Mouse (Mus musculus) layer of hippocampus, postnatal 36 days (tissue): ENCODE measurements at regions not wholly inside any gene's neighbourhood (a gene's known extent, or its start where the extent isn't known, plus 50 kb on each side); places are given as distances from the start of the nearest gene placed in this dataset.

Experiments used
- DNase-seq, 2 experiments: peaks; one replicate each; pipeline ENCODE4 v3.0.0; 2022

DNA sequence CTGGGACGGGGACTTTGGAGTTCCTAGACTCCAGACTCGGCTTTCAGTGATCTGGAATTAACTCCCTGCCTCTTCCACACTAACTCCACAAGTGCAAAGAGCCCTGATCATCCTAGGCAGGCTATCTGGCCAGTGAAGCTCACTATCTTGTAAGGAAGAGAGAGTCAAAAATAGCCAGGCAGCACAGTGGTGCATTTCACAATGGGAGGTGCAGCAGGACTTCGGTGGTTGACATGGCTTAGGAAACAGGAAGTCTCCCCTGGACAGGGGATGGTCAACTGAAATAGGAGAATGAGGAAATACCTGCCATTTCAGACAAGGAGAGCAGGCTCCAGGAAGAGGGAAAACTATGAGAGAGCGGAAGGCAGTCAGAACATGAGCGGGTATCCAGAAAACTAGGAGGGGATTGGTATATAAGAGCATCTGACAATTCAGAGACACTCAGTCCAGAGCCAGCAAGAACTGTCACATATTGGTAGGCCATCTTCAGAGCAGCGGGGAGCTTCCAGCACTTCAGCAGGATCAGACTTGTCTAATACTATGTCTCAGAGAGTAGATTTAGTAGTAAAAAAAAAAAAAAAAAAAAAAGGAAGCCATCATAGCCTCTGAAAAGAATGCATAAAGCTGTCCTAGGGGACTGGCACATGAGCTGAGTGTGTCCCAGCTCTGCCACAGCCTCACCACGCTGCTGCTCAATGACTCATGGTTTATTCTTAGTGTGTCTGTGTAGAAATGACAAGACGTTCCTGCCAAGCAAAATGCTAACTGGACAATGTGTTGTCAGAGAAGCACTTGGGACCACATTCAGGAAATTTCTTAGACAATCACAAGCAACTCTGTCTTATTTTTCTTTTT lies 184.5 kb upstream of the Cpeb2 start:
- no peak for DNase-seq

DNA sequence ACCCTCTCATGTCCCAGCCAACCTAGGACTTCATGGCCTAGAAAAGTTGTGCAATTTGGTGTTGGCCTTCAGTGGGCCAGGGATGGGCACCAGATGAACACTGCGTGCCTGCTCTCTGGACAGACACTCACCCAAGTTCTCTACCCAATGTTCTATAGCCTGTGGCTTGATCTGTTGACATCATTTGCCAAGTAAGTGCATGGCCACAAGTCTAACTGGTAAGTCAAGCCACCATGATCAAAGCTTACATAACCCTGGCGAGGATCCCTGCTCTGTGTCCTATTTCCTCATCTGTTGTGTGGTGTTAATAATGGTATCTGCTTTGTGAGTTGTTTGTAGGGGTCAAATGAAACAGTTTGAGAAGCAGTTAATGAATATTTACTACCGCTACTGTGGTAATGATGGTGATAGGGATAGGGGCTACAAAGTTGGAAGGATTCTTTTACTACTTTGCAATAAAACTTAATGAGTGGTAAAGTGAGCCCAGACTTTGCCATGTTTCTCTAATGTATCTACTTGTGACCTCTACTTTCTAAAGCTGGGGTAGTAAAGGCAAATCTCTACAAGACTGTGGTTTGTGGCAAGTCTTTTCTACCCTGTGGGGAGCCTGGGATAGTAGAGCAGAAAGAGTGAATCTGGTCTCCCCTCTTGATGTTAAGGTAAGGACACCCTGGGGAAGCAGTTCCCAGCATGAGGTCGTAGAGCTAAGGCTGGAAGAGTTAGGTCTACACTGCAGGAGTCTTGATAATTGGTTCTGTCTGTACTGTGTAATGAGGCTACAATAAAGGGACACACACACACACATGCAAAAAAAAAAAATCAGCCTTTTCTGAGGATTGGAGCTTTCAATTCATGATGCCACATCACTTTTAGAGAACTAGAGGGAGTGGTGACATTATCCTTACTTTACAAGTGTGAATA lies 183.3 kb upstream of the Cpeb2 start:
- no peak for DNase-seq

DNA sequence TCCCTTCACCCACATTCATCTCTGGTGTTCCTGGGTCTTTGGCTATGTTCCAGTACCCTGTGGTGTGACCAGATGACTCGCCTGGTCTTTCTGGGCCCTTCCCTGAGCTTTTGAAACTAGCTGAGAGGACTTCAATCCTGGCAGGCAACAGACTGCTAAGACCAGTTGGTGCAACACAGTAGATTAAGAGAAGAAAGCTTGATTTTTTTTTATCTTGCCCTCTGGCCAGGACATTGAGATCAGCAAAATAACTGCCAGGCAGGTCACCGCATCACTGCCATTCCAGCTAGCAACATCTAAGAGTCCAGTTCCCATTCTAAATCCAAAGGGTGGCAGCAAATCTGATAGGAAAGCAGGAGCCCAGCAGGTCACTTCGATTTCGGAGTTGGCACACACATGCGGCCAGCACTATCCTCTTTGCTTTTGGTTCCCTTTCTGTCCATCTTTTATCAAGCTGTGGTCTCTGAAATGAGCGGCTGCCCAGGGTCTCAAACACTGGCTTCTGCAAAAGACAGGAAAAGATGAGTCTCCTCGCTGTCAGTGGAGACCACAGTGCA lies 181.9 kb upstream of the Cpeb2 start:
- DNase-seq = no peak

DNA sequence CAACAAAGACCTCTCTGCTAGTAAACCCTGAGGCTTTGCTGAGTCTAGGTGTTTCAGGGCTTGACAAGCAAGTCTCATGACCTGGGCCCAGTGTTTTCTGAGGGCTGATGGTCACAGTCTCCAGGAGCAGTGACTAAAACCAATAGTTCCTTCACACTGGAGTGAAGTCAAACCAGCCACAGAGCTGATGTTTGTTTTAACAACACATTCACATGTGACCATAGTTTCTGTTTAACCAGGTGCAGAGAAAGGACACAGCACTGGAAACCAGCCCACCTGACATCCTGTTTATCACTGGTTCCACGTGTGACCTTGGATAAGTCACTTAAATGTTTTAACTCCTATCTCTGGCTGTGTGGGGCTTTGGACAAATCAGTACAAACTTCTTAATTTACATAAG lies 180.3 kb upstream of the Cpeb2 start:
- no peak for DNase-seq

DNA sequence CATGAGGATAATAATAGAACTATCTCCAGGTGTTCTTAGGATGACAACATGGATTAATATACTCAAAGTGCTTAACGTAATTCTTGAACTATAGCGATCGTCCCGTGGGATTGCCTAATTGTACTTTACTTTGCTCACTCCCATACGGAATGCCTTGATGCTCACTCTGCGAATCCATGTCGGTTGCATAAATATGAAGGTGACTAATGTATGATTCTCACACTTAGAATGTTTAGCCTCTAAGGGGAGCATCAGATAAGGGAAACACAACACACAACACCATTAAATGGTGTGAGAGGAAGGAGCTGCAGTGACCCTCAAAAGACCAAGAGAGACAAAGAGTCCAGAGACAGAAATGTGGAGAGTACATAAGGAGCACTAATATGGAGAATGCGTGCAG lies 178.4 kb upstream of the Cpeb2 start:
- DNase-seq = no peak

DNA sequence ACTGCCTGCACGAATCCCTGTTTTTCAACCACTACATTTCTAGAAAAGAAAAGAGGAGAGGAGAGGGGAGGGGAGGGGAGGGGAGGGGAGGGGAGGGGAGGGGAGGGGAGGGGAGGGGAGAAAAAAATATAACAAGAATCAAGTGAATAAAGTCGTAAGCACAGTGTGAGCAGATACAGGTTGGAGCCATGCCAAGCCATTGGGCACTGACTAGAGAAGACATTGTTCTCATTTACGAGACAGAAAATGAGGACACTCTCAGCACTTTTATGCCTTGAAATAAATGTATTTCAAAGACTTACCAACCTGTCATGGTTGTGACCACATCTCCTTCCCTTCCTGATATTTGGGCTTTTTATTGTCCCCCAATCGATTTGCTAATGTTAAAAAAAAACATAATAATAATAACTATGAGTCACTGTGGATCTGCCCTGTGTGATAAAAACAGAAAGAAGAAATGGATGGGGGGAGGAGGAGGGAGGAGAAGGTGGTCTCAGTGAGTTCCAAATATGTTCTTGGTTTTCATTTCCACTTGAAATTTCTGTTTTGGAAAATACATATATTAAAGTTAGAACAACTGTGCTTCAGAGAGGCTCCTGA lies 177.8 kb upstream of the Cpeb2 start:
- DNase-seq = no peak

DNA sequence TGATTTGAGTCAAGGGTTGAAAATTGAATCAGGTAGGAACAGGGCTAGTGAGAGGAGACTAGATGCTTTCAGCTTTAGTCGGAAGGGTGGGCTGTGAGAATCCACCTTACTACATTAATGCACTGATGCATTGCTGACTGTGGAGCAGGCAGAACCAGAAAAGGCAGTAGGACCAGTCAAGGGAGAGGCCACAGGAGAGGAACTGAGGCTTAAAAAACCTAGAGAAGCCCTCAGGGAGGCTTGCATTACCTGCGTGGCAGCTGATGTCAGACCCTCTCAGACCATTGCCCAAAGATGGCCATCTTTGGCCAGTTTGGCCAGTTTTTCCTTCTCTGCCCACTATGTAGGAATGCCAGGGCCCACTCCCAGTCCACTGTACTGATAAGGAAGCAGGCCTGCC lies 176.5 kb upstream of the Cpeb2 start:
- DNase-seq = no peak

DNA sequence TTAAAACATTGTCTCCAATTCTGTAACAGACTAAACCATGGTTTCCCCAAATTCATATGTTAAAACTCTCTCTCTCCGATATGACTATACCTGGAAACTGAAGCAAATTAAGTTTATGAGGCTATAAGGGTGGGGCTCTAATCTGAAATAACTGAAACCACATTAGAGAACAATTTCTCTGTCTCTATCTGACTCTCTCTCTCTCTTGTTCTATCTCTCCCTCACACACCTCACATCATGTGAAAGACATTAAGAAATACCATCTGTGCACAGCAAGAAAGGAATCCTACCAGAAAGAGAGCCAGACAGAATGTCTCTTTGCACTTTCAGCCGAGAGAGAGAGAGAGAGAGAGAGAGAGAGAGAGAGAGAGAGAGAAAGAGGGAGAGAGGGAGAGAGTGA lies 171.7 kb upstream of the Cpeb2 start:
- DNase-seq = no peak

DNA sequence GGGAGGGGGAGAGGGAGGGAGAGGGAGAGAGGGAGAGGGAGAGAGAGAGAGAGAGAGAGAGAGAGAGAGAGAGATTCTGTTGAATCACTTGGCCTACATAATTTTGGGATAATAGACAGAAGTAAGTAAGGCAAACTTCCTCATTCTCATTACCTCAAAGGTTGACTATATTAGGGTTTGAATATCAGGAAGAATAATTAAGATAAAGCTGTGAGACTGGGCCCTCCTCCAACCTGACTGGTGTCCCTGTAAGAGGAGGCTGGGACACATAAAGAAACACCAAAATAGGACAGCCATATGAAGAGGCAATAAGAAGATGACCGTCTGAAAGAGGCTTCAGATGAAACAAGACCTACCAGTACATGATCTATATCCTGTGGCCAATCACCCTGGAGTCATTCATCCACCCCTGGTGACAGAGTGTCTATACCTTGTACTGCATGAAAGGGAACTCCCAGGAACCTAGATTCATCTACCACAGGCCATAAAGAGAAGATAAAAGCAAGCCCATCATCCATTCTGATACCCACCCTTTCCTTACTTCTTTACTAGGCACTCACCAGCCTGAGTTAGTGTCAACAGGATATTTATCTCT lies 171.1 kb upstream of the Cpeb2 start:
- DNase-seq = no peak

DNA sequence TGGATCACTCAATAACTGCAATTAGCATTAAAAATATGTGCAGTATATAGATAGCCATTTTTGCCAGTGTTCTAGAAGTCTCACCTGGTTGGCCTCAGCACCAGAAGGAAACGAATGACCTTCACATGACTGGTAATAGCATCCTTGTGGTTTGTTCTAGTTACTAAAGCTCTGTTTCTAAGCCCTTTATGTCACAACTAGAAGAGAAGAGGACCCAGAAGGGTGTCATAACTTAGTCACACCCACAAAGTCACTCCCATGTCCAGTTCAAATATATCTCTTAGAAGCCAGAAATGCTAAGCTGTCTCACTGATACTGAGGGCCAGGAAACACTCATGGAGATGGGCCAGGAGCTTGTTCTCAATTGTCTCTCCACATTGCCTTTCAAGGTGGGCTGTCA lies 170.5 kb upstream of the Cpeb2 start:
- DNase-seq = no peak

DNA sequence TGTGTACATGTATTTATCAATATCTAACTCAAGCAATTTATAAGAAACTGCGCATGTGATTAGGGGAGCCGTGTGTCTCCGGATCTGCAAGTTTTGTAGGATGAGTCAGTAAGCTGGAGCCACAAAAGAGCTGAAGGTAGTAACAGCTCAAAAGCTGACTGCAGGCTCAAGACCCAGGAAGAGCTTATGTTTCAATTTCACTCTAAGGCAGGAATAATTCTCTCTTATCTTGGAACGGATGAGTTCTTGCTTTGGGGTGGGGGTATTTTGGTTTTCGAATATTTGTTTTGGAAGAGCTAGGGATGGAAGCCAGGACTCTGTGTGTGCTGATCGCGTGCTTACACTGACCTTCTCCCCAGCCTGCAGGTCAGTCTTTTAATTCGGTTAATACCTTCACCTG lies 169.6 kb upstream of the Cpeb2 start:
- no peak for DNase-seq

DNA sequence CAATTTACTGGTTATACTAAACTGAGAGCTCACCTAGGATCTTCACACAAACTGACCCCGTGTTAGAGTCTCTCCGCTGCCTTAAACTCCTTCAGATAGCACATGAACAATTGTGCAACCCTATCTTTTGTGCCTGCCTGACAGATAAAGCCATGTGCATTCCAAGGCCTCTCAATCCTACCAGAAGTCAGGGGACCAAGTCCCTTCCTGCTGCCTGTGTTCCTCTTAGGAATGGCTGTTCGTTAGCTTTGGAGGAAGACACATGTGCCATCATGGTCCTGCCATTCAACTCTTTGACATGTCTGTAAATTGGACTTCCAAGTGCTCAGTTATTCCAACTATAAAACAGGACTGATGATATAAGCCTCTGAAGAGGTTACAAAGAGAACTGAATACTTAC lies 161.4 kb upstream of the Cpeb2 start:
- DNase-seq = no peak

DNA sequence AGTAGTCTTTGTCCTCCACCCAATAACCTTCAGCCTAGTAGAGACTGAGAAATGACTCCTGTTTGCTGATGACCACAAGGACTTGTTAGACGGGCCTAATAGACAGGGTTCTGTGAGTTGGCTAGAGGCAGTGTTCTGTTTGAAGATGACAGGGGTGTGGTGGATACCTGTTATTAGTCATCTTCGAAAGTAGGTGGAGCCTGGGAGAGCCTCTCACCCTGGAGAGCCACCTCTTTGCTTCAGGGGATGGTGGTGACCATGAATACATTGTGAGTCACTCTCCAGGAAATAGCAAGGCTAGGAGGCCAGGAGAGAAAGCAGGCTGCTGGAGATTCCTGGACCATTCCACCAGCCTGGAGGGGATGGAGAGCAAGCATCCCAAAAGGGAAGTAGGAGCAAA lies 160.6 kb upstream of the Cpeb2 start:
- DNase-seq = no peak

GRCm38 (mm10) chr5:43074536-43074935 lies 158.4 kb upstream of the Cpeb2 start:
- DNase-seq = no peak

- no peak for DNase-seq
Measured at GRCm38 (mm10) chr5:43080252-43080651, 152.7 kb upstream of the Cpeb2 start.

GRCm38 (mm10) chr5:43081561-43082534 lies 151.1 kb upstream of the Cpeb2 start:
- DNase-seq = no peak

GRCm38 (mm10) chr5:43087077-43087476 lies 145.9 kb upstream of the Cpeb2 start:
- no peak for DNase-seq

DNA sequence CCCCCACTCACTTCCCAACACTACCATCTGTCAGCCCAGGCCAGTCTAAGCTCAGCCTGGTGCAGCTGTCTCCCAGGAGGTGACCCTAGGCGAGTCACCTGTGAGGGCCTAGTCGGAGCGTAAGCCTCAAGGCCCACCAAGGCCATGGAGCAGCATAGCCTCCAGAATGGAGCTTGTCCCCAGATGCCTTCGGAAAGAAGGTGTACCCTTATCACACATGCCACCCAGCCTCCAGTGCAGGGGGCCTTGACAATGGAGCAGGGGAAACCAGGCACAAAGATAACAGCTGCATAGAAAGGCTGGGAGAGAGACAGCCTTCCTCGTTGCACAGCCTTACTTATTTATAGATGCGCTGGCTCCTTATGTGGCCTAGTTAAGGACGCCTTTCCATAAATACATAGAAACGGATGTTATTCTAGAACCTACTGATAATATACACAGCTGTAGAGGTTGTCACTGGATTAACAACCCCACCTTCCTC lies 145.0 kb upstream of the Cpeb2 start:
- DNase-seq = no peak

GRCm38 (mm10) chr5:43088650-43089397 lies 144.1 kb upstream of the Cpeb2 start:
- no peak for DNase-seq

DNA sequence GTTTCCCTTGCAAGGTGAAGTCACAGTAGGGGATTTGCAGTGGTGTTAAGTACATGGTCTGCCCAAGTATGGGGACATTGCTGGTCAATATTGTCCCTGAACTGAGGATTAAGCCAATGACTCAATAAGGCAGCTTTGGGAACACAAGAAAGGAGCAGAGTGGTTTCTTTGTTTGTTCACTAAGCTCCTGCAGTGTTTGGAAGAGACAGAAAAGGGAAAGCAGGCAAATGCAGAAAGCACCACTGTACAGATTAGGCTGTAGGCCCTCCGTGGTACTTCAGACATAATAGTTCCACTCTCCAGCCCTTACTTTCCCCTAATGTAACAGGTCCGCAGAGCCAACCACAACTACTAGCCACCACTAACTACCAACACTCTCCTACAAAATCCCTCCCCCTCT lies 143.5 kb upstream of the Cpeb2 start:
- no peak for DNase-seq
